Mouse (Mus musculus) cerebellum, postnatal 10 days (tissue): ENCODE results near the gene Ubr7.

Experiments
- DNase-seq, 2 experiments: peaks; one replicate each; pipeline ENCODE4 v3.0.0; 2021; ENCODE audit warnings: mixed read lengths in 2 of 2

The Ubr7 gene

DNA sequence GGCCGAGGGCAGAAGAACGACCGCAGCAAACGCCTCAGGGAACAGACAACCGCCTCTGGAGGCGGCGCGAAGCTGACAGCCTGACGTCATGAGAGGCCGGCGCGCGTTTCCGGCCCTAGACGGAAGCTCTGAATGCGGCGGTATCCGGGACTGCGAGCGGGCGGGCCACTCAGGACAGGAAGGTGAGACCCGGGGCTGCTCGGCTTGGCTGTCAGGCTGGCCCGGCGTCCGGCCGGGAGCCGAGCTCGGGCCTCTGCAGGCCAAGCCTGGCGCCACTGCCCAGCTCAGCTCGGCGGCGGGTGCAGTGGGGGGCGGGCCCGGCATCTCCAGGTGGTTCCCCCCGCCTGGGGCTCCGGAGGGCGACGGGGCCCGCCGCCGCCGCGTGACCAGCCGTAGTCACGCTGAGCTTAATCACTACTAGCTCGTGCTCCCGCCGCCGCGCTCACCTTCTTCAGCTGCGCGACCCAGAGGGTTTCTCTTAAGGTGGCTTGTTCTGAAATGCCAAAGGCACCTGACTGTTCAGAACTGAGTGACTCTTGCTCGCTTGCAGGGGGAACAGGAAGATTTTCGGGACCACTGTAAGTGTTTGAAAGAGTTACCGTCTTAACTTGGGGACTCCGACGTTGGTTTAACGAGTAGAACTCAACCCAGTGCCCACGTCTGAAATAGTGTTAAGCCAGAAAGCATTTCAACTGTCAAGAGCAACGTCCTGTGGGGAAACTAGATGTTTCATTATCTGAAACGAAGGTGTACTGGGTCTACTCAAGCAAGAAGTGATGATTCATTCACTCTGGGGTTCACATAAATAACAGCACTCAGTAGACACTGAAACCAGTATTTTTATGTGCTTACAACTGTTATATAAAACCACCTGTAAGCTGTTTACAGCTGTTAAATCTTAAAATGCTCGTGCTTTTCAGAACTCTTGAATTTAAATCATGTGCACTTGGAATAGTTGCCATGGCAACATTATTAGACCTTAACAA lies 13.9 kb upstream of the Ubr7 start, which contains the start of the genes Moap1 and Tmem251:
Gene Moap1, minus strand, starts transcription at position 73 of the 986 bp plus-strand sequence.
Gene Tmem251, plus strand, starts transcription at position 174 of the 986 bp plus-strand sequence.
- peak; percentile 94 for DNase-seq

DNA sequence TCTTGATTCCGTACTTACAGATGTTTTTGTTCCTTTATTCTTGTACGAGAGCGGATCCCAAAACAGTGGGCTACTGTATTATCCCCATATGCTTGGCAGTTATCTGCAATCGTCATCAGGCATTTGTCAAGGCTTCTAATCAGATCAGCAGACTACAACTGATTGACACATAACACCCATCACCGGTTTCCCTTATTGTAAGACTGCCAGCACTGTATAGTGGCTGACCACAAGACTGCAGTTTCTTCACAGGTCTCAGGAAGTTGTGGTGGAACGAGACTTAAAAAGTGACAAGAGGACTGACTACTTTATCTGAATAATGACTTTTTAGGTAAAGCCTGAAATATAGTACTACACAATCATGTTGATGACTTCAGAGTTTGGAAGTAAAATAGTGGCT lies 12.9 kb upstream of the Ubr7 start:
- no peak for DNase-seq

DNA sequence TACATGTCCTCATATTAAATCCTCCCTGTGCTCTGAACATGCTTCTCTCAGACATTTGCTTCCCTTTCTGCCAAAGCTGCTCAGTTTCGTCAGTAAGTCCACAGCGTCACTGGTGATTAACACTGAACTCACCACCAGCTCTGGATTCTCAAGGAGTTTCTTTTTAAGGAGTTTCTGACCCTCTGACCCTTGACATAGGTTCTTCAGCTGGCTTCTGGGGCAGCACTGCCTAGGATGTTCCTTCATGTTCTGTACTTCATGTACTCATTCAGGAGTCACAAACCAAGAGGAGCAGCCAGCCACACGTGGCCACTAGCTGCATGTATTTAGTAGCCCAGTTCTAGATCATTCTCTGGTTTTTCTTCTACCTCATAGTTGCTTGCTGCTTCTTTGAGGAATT lies 9.5 kb upstream of the Ubr7 start:
- no peak for DNase-seq

DNA sequence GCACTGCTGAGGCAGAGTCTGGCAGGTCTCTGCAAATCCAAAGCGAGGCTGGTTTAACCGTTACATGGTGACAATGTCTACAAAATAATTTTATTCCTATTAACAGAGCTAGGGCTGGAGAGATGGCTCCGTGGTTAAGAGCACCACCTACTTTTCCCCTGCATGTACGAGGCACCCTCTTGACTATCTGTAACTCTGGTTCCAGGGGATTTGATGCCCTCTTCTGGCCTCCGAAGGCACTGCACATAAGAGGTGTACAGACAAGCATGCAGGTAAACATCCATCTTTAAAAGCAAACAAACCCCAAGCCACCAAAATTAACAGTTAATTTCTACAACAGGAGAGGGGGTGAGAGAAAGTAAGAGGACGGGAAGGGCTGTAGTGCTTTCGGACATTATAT lies 1.5 kb upstream of the Ubr7 start:
- DNase-seq, result peak; percentile 60 to 68

DNA sequence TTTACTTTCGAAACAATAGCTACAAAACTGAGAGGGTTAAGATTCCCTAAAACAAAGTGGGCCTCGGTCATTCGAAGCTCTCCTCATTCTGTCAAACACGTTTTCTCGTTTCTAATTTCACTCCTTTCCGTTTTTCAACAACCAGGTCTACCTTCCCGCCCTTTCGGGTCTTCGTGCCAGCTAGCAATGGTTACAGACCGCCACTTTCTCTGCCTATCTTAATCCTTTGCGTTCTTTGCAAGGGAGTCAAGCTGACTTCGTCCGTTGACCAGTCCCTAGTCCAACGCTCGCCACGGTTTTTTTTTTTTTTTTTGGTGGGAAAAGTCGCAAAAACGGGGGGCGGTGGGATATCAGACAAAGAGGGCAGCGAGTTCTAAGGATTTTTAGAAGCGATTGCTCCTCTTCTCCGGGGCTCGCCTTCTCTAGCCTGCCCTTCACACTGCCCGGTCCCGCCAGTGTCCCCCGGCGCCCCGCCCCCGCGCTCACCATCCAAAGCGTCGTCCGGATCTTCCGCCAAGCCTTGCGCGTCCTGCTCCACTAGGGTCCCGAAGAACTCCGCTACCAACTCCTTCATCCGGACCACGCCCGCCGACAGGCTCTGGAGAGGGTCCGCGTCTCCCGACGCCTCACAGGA lies 595 bp upstream of the Ubr7 start:
- no peak for DNase-seq

DNA sequence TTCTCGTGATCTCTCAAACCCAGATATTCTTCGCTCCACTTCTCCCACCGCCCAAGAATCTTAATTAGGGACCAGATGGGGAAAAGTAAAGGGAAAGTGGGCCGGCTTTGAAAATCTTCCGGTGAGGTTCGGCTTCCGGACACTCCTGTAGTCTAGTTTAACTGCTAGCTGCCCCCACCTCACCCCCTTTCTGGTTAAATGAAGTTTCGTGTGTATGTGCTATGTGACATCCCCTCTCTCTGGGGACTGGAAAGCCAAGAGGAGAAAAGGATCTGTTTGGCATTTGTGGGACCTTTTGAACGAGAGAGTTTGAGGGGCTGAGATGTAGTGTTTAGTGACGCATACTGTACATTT lies 613 bp downstream of the Ubr7 start, which contains the start of gene Gm20604:
Gene Gm20604, minus strand, starts transcription at position 270 of the 354 bp plus-strand sequence.
- DNase-seq, result no peak

DNA sequence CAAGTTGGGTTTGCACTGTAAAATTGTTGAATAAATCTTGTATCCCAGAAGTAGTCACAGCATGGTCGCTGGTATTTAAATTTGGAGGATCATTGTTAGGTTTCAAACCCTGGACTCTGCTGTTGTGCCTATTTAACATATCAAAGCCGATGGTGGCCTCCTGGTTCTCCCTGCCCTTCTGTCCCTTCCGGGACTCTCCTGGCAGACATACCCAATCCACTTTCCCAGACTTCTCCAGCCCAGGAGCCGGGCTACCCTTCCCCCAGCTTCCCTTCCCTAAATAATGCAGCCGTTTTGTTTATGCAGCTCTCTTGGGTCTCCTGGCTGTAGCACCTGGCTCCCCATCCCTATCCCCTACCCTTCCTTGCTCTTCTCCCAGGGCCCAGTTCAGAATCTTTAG lies 1.2 kb downstream of the Ubr7 start:
- peak in 1 of 2 experiments; percentile 25 for DNase-seq

DNA sequence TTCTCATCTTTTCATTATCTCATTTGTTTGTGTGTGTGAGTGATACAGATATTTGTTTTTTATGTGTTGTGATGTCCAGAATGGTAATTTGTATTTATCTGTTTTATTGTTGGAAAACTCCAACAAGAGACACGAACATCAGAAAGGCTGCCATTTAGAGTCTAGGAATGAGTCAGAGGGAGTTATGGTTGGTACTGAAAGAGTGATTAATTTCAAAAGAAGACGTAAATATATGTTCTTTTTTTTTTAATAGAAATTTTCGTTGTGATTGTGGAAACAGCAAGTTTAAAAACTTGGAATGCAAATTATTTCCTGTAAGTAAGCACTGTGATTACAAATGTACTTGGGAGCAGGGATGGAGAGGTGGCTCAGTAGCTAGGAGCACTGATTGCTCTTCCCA lies 3.9 kb downstream of the Ubr7 start:
- DNase-seq, result no peak

DNA sequence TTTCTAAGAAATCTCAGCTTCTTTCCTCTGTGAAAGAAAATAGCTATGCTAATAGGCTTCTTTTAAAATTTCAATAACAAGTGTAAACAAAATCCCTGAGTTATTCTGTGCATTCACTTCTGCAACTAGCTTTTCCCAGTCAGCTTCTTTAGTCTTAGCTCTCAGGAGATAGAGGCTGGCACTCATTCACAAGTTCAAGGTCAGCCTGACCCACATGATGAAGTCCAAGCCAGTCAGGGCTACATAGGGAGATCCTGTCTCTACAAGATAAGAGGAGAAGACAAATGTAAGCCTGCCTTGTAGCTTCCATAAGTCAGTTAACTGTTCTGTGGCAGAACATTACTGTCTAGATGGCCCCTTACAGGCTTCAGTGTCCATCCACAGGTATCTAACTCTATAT lies 5.9 kb downstream of the Ubr7 start:
- DNase-seq, result no peak

DNA sequence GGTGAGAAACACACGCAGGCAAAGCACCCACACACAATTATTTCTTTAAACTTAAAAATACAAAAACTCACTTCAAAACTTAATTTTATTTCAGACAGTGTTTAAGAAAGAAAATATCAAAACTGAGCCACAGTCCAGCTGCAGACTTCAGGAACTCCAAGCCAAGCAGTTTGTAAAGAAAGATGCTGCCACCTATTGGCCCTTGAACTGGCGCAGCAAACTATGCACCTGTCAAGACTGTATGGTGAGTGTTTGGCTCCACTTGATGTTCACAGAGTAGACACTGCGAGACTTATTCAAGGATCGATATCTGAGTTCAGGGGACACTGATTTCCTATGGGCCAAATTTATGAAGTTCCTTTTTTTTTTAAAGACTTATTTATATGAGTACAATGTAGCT lies 11.2 kb downstream of the Ubr7 start:
- DNase-seq, result peak in 1 of 2 experiments; percentile 20

DNA sequence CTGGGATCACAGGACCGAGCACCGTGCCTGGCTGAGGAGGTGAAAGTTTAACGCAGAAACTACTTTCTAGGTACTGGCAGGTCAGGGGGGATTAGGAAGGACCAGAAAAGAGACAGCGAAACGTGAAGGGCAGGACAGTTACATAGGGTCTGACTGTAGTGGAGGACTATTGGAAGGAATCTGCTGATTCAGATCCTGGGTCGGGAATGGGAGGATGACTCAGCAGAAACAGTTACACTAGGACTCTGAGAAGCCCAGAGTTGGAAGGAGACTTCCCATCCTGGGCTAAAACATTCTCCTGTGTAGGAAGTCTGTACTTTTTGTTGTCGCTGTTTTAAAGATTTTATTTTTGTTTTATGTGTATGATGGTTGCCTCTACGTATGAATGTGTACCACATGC lies 13.8 kb downstream of the Ubr7 start:
- no peak for DNase-seq

DNA sequence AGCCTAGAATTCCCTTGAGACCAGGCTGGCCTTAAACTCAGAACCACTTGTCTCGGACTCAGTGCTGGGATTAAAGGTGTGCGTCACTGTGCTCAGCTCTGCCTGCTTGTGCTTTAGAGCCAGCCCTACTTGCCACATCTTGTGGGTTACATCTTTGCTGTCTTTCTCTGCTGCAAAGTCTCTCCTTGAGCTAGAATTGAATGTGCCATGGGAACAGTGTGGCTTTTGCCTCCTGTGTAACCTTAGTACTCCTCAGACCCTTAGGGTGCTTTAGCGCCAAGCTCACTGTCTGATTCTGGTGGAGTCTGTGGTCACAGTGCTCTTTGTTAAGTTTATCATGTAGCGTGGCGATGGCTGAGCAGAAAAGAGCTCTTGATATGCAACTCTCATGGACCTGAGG lies 14.9 kb downstream of the Ubr7 start:
- no peak for DNase-seq

DNA sequence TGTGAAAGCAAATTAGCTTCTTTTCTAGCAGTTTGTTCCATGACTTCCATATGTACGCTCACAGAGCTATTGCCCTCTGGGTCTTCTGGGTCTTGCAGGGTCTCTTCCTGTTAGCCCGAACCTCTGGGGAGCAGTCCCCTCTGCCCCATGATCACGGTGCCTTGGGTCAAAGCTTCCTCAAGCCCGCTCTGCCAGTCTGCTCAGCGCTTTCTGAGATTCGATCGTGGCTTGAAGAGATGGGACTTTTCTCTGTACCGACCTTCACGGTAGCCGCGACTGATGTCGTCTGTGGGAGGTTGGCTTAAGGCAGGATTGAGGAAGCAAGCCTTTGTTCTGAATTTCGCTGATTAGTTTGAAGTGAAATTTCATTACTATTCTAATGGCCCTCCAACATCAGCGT lies 18.3 kb downstream of the Ubr7 start:
- no peak for DNase-seq

DNA sequence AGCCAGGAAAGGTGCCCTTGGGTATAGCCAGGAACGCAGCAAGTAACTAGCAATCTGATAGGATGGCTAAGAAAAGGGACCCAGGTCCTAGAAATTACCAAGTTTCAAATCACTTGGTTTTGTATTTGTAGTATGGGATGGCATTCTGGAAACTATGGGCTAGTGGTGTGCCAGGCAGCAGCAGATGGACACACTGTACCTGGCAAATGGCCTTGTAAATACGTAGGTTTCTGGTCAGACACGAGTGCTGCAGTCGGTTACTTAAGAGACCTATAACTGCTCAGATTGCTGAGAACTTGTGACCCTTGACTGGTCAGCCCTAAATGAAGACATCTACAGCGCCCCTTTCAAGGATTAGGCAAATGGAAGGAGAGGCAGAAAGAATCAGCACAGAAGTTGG lies 20.4 kb downstream of the Ubr7 start:
- DNase-seq, result peak; percentile 29 to 40

DNA sequence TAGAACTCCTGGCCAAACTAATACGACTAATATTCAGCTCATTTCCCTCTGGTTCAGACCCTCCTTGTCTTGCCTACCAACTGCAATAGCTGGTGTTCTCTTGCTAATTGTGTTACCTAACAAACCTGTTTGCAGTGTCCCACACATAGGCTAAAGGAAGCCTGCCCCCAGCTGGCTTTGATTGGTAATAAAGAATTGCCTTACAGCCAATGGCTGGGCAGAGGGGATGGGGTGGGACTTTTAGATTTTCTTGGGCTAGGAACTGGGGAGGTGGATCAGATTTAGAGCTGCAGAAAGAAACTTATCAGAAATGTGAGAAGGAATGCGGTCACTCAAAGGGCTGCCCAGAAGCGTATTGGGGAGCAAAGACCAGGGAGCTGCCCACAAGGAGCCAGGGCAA lies 21.7 kb downstream of the Ubr7 start:
- peak; percentile 25 to 39 for DNase-seq

DNA sequence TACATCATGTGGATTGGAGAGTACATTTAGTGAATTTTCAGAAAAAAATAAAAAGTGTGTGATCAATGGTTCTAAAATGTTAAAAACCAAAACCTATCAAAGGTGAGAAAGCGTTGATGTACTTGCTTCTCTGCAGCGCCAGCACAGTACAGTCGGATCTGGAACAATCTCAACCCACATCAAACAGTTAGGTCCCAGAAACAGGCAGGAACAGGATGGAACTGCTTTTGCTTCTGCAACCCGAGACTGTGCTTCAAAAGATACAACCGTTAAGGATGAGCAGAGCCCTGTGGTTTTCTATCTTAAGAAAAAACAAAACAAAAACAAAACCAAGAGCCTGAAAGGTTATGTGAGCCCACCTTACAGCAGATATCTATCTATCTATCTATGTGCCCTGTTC lies 25.1 kb downstream of the Ubr7 start:
- DNase-seq, result no peak

DNA sequence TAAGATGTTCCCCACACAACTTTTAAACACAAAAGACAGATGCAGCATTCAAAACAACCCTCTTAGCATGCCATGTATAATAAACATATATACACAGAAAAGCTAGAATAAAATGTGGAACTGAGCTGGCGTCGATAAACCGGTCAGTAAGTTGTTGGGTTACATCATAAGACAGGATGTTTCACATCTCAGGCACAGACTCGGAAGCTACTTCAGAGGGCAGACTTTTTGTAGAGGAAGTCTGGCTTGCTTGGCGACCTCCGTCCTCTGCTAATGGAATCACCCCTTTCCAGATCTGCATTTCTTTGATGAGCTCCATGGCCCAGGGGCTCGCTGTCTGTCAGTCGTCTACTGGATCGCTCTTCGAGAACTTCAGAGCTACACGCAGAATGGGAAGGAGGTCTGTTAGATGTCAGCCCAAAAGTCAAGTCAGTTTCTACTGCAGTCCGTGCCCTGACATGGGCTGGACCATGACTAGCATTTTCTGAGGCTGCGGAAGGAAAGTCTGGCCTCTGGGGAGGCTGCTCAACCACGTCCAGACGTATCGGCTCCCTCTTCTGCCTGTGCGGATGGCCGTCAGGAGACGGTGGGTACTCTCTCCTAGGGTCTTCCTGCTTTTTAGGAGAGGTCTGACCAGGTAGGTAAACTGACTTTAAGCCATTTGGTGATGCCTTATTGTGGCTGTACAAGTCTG lies 27.3 kb downstream of the Ubr7 start:
- no peak for DNase-seq

DNA sequence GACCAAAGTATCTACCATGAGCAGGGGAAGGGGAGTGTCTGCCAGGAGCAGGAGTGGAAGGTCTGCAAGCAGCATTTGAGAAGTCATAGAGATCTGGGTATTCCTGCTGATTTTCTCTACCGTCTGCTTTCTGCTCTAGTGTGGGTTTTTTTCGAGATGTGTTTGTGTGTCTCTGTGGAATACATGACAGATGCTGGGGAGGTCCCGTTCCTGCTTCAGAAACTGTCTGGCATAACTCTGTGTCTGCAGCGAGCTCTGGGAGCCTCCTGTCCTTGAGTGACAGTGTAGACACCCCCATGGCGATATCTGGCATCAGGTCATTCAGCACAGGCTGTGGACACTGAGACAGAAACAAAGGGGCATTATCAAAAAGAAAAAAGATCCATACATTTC lies 27.8 kb downstream of the Ubr7 start:
- DNase-seq, result peak; percentile 34 to 39

DNA sequence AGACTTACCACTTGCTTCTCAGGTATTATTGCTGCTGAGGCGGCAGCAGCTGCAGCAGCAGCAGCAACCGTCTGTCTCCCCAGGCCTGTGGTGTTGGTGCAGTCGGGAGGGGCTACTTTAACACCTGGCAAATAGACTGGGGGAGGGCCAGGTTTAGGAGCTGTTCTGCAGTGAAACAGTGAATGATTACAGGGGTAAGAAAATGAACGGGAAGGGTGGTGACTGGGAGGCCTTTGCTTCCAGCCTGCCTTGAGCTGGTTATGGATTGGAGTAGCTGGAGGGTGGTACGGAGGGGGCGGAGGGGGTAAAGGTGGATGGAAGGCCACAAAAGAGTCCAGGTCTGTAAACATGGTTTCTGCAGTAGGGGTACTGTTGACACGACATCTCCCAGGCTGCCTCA lies 30.2 kb downstream of the Ubr7 start:
- DNase-seq, result no peak

DNA sequence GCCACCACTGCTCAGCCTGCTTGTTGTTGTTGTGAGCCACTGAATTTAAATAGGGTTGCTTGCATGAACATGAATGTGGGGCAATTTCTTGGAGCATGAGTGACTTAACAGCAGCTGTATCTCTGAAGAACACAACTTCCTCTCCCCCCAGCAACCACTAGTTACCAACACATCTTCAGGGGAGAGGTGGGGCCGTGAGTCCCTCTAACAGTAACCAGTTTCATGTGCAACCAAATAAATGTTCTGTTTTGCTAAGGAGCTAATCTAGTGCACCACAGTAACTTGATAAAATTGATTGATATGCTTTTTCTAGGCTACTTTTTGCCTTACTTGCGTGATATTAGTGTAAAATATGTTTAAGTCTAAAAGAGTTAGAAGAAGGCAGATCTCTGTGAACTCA lies 41.8 kb downstream of the Ubr7 start:
- DNase-seq, result no peak

DNA sequence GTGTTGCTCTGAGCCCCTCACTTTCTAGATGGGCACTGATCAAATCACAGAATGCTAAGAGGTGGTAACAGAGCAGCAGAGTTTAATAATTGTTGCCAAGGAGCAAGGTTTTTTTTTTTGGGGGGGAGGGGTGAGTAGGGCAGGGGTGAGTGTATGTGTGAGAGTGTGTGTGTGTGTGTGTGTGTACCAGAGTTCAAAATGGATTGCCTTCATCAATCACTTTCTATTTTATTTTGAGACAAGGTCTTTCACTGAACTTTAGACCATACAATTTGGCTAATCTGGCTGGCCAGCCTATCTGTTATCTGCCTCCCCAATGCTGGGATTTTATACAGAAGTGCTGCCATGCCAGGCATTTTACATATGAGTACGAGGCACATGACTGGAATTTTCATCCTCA lies 57.1 kb downstream of the Ubr7 start:
- no peak for DNase-seq

DNA sequence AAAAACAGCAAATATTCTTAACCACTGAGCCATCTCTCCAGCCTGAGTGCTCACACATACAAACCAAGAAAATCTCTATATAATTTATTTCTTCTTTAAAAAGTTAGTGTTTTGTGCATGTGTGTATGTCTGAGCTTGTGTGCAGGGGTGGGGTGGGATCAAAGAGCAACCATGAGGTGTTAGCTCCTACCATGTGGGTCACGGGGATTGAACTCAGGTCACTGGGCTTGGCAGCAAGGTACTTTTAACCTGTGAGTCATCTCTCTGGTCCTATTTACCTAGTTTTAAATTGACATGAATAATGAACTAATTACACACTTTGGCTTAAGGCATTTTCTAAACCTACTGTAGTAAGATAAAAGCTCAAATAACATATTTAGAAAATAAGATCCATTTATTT lies 68.6 kb downstream of the Ubr7 start:
- no peak for DNase-seq

DNA sequence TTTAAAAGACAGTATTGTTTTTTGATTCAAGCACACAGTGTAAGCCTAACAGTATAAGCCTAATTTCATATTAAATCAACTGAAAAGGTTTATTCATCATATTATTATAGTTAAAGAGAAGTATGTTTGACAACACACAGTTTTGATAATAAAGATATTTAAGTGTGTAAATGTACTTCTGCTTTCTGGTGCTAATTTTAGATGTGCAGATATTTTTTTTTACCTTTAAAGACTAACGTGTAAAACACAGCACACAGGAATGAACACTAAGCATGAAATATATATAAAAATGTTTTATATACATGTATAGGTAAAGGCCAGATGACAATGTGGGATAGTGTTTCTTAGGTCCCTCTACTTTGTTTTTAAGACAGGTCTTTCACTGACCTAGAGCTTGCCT lies 69.4 kb downstream of the Ubr7 start:
- DNase-seq, result no peak
